Comparison of ENCODE assay signal across 22 mouse cellular contexts in the genomic region with DNA sequence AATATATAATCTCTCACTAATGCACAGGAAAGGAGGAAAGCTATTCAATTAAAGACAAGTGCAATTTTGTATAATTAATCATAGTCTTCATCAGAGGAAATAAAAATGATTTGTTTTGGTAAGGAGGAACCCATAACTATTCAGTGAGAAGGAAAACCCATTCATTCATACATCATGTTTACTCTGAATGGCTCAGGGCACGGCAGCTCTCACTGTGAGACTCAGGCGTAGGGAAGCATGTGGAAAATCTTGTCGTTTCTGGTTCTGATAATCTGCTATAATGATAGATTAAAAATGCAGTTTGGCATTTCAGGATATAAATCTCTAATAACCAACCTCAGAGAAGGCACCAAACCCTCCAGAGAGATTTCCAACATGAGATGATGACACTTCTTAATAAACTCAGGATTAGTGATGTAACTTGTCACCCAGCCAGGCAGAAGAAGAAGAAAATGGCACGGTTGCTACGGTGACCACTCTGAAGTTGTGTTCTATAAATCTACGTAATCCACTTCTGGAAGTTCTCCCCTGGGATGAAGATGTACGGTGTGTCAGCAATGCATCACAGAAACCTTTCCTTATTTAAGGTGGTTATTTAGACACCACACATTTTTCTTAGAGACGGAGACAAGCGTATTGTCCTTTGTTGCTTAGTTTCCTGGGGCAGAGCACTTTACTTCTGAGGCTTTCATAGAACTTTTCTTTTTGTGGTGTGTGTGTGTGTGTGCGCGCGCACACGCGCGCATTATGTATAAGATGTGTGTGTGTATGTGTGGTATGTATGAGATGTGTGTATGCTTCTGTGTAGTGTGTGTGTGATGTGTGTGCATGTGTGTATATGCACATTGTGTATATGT. TPM values are rescaled to one million over a fixed set of nuclear protein-coding genes. Genes with fewer than 3 reads are reported as not detected.
DNase-seq lines count a peak whose midpoint lies in the region; ATAC-seq lines count a peak whose summit lies in the region.
"Had no signal": no experiment of that assay in that cellular context is flagged by ENCODE, and none has a peak within 500 bp of the region (broad histone marks: within the 10 kb centered on the region; RNA-seq: fewer than 3 reads in every experiment).

No protein-coding gene starts in this region.

- no peak overlapping the region for H3K4me3 ChIP-seq in forebrain, embryonic 15.5 days
- H3K4me3 ChIP-seq in forebrain, embryonic 10.5 days = no peak overlapping the region
- no peak overlapping the region for H3K4me3 ChIP-seq in neural tube, embryonic 11.5 days (ENCODE audit: low read depth, low read length)
- H3K4me3 ChIP-seq in midbrain, embryonic 16.5 days (ENCODE audit: low read depth, low read length) = no peak overlapping the region
- H3K4me3 ChIP-seq: heart, embryonic 12.5 days; lung, embryonic 15.5 days; stomach, embryonic 15.5 days had no signal

- H3K36me3 ChIP-seq in forebrain, embryonic 15.5 days = no peaks in the 10 kb centered on the region
- no peaks in the 10 kb centered on the region for H3K36me3 ChIP-seq in forebrain, embryonic 10.5 days (replicated peaks)
- no peaks in the 10 kb centered on the region for H3K36me3 ChIP-seq in neural tube, embryonic 11.5 days (ENCODE audit: control insufficient read depth, insufficient read depth, low read length)
- no peaks in the 10 kb centered on the region for H3K36me3 ChIP-seq in midbrain, embryonic 16.5 days (ENCODE audit: control insufficient read depth, insufficient read depth, low read length)
- H3K36me3 ChIP-seq: heart, embryonic 12.5 days; lung, embryonic 15.5 days; stomach, embryonic 15.5 days had no signal

- H3K4me1 ChIP-seq in forebrain, embryonic 15.5 days = peaks cover 14% of the 10 kb centered on the region
- H3K4me1 ChIP-seq in forebrain, embryonic 10.5 days = peaks cover 19% of the 10 kb centered on the region
- H3K4me1 ChIP-seq in neural tube, embryonic 11.5 days (ENCODE audit: control insufficient read depth, insufficient read depth, low read length) = no peaks in the 10 kb centered on the region
- peaks cover 10% of the 10 kb centered on the region for H3K4me1 ChIP-seq in midbrain, embryonic 16.5 days (ENCODE audit: control insufficient read depth, insufficient read depth, low read length)
- H3K4me1 ChIP-seq: heart, embryonic 12.5 days; stomach, embryonic 15.5 days had no signal

- H3K27ac ChIP-seq in forebrain, embryonic 15.5 days (replicated peaks) = no peak overlapping the region
- H3K27ac ChIP-seq in forebrain, embryonic 10.5 days = no peak overlapping the region
- no peak overlapping the region for H3K27ac ChIP-seq in neural tube, embryonic 11.5 days (ENCODE audit: low read depth, low read length)
- H3K27ac ChIP-seq in midbrain, embryonic 16.5 days (ENCODE audit: low read length) = no peak overlapping the region
- H3K27ac ChIP-seq: liver, embryonic 14.5 days; lung, embryonic 15.5 days; macrophage; stomach, embryonic 15.5 days had no signal

- no peak for DNase-seq in forebrain, embryonic 10.5 days (ENCODE audit: extremely low spot score, low spot score)
- DNase-seq in neural tube, embryonic 11.5 days (ENCODE audit: low spot score) = no peak
- no peak for DNase-seq in neural tube, embryonic 10.5 days (ENCODE audit: extremely low spot score, low spot score)
- DNase-seq in B cell, adult 2 months = no peak
- DNase-seq in lung, postnatal 14 days = no peak
- no peak for DNase-seq in left cerebral cortex, adult 8-10 months (ENCODE audit: low spot score in 2 of 2)
- DNase-seq: adrenal gland, postnatal 25 days; cerebellum, adult 11-12 months; heart, postnatal 14 days; kidney, adult 9 months; kidney, postnatal 25 days; layer of hippocampus, adult 9-11 months; right cerebral cortex, postnatal 25 days; thymus, adult 18-20 months had no signal

- H3K4me2 ChIP-seq in forebrain, embryonic 15.5 days (replicated peaks) = no peak overlapping the region
- no peak overlapping the region for H3K4me2 ChIP-seq in neural tube, embryonic 11.5 days (ENCODE audit: low read depth)
- H3K4me2 ChIP-seq in midbrain, embryonic 16.5 days (ENCODE audit: low read length) = no peak overlapping the region
- H3K4me2 ChIP-seq: heart, embryonic 12.5 days; lung, embryonic 15.5 days; stomach, embryonic 15.5 days had no signal

- WGBS in forebrain, embryonic 15.5 days = 72% methylated on average over 15 of the region's 15 CpGs
- WGBS in forebrain, embryonic 10.5 days = 92% methylated on average over 15 of the region's 15 CpGs
- WGBS in neural tube, embryonic 11.5 days = 82% methylated on average over 15 of the region's 15 CpGs
- 58% methylated on average over 15 of the region's 15 CpGs for WGBS in midbrain, embryonic 16.5 days

- no peaks in the 10 kb centered on the region for H3K27me3 ChIP-seq in forebrain, embryonic 15.5 days
- H3K27me3 ChIP-seq in forebrain, embryonic 10.5 days (ENCODE audit: poor library complexity, severe bottlenecking) = no peaks in the 10 kb centered on the region
- no peaks in the 10 kb centered on the region for H3K27me3 ChIP-seq in neural tube, embryonic 11.5 days (ENCODE audit: control insufficient read depth, insufficient read depth, low read length)
- H3K27me3 ChIP-seq in midbrain, embryonic 16.5 days (ENCODE audit: control insufficient read depth, insufficient read depth, low read depth, low read length) = no peaks in the 10 kb centered on the region
- H3K27me3 ChIP-seq: CH12.LX; heart, embryonic 12.5 days; lung, embryonic 15.5 days; stomach, embryonic 15.5 days had no signal

- no peaks in the 10 kb centered on the region for H3K9me3 ChIP-seq in forebrain, embryonic 15.5 days
- H3K9me3 ChIP-seq in forebrain, embryonic 10.5 days = no peaks in the 10 kb centered on the region
- H3K9me3 ChIP-seq in neural tube, embryonic 11.5 days (ENCODE audit: control insufficient read depth, low read length) = no peaks in the 10 kb centered on the region
- no peaks in the 10 kb centered on the region for H3K9me3 ChIP-seq in midbrain, embryonic 16.5 days (replicated peaks; ENCODE audit: control insufficient read depth, low read length, poor library complexity, severe bottlenecking)
- H3K9me3 ChIP-seq: heart, embryonic 12.5 days; lung, embryonic 15.5 days; stomach, embryonic 15.5 days had no signal

- peak; percentile 13; the same call in 1 of the 2 replicates for ATAC-seq in forebrain, embryonic 15.5 days (replicated peaks)
- ATAC-seq in neural tube, embryonic 11.5 days (ENCODE audit: insufficient read depth, low FRiP score, low TSS enrichment) = peak; percentile 20; the same call in 1 of the 2 replicates
- ATAC-seq in midbrain, embryonic 16.5 days = peak; percentile 73

- no peak overlapping the region for H3K9ac ChIP-seq in forebrain, embryonic 15.5 days (replicated peaks)
- H3K9ac ChIP-seq in neural tube, embryonic 11.5 days (ENCODE audit: low read length) = no peak overlapping the region
- no peak overlapping the region for H3K9ac ChIP-seq in midbrain, embryonic 16.5 days (ENCODE audit: low read depth, low read length)
- H3K9ac ChIP-seq: heart, embryonic 12.5 days; liver, embryonic 14.5 days; lung, embryonic 15.5 days; stomach, embryonic 15.5 days had no signal

RNA-seq across cellular contexts. Expression of gene Cbr4, which starts 20.6 kb away (rescaled TPM):
- polyA plus RNA-seq in forebrain, embryonic 15.5 days (2015; fragmentation: Nextera tagmentation; extraction: Ambion mirVana) = 19.2 and 23.8 TPM in 2 replicates
- polyA plus RNA-seq in forebrain, embryonic 10.5 days (2016; fragmentation: Nextera tagmentation; extraction: Ambion mirVana) = 30.2 and 32.4 TPM in 2 replicates
- 25.2 and 26.5 TPM in 2 replicates for polyA plus RNA-seq in neural tube, embryonic 11.5 days (2014; fragmentation: Nextera tagmentation; extraction: Ambion mirVana)
- polyA plus RNA-seq in midbrain, embryonic 16.5 days (2015; fragmentation: Nextera tagmentation; extraction: Ambion mirVana) = 17.4 and 20.4 TPM in 2 replicates
- total RNA-seq in left cerebral cortex, adult 8-10 months (2022) = 10 to 100 TPM; 24.7 to 29.7 (median 26.5) TPM

Comparison
In these comparisons a context has a peak if more than half of its experiments do, and no peak if none do; other contexts are left out.
1. ATAC-seq: peak in every context shown above with its lines; median percentile 73 in midbrain, embryonic 16.5 days; 20 in neural tube, embryonic 11.5 days; 13 in forebrain, embryonic 15.5 days.